Mouse (Mus musculus): Measurements from ENCODE around the gene Foxo1.

DNA sequence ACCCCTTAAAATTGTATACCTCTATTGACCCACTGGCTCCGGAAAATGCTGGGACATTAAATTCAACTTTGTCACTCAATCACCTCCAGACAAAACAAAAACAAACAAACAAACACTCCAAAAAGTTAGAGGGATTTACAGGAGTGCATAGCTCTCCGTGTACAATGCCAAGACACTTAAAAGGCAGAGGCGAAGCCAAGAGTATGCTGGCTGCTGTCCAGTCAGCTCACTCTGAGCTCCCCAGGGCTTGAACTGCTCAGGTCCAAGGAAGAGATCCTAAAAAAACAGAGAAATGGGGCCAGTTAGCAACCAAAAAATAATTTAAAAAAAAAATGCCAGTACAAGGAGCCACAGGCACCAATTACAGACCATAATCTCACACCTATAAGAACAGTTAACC is 9.6 kb upstream of the Foxo1 start:
- TF ChIP-seq CTCF (IDR thresholded peaks at IDR 0.05; ENCODE audit: low read depth): no peak
- TF ChIP-seq EP300 (IDR thresholded peaks at IDR 0.05; ENCODE audit: low read depth): no peak

All from liver, embryonic 14.5 days (tissue).